Mouse (Mus musculus): ENCODE results near the gene RPS10-NUDT3. TPM values are rescaled to one million over a fixed set of nuclear protein-coding genes. Genes with fewer than 3 reads are reported as not detected.

RPS10-NUDT3 gene
- polyA plus RNA-seq, 1 experiment: not detected

- Histone ChIP-seq H3K27ac (replicated peaks; ENCODE audit: low read depth, low read length) (no peak overlapping the region), H3K4me1 (ENCODE audit: control insufficient read depth, insufficient read depth, insufficient read length, low read length) (peaks cover 11% of the 10 kb centered on the region), H3K4me3 (ENCODE audit: insufficient read depth, low read depth, low read length) (no peak overlapping the region)
These were observed 75.4 kb downstream of the RPS10-NUDT3 start for GRCm38 (mm10) chr17:27559596-27559995.

GRCm38 (mm10) chr17:27558845-27559244, 76.2 kb downstream of the RPS10-NUDT3 start:
- peaks cover 5% of the 10 kb centered on the region; the same call in 1 of the 2 replicates for H3K4me1 ChIP-seq (ENCODE audit: control insufficient read depth, insufficient read depth, insufficient read length, low read length)
- H3K27ac ChIP-seq (replicated peaks; ENCODE audit: low read depth, low read length): no peak overlapping the region
- no peak overlapping the region for H3K4me3 ChIP-seq (ENCODE audit: insufficient read depth, low read depth, low read length)

- no peak overlapping the region for H3K27ac ChIP-seq (replicated peaks; ENCODE audit: low read depth, low read length)
- H3K4me1 ChIP-seq (ENCODE audit: control insufficient read depth, insufficient read depth, insufficient read length, low read length): peaks cover 5% of the 10 kb centered on the region; the same call in 1 of the 2 replicates
- peak overlapping the region; percentile 81 for H3K4me3 ChIP-seq (ENCODE audit: insufficient read depth, low read depth, low read length)
These were observed 76.9 kb downstream of the RPS10-NUDT3 start for GRCm38 (mm10) chr17:27557927-27558661.

- H3K4me3 ChIP-seq (ENCODE audit: insufficient read depth, low read depth, low read length): peak overlapping the region; percentile 81
- peaks cover 5% of the 10 kb centered on the region; the same call in 1 of the 2 replicates for H3K4me1 ChIP-seq (ENCODE audit: control insufficient read depth, insufficient read depth, insufficient read length, low read length)
- H3K27ac ChIP-seq (replicated peaks; ENCODE audit: low read depth, low read length): no peak overlapping the region; the same call in 1 of the 2 replicates
These were observed 77.7 kb downstream of the RPS10-NUDT3 start for GRCm38 (mm10) chr17:27557181-27557926.

- Histone ChIP-seq H3K4me1 (ENCODE audit: control insufficient read depth, insufficient read depth, insufficient read length, low read length) (peaks cover 2% of the 10 kb centered on the region; the same call in 1 of the 2 replicates), H3K4me3 (ENCODE audit: insufficient read depth, low read depth, low read length) (peak within 1 kb of the TSS; percentile 81), H3K27ac (replicated peaks; ENCODE audit: low read depth, low read length) (peak within 1 kb of the TSS; percentile 71)
These were observed 78.6 kb downstream of the RPS10-NUDT3 start, which contains the start of gene Hmga1 for GRCm38 (mm10) chr17:27556315-27557011. Gene Hmga1 (plus strand): TSS chr17:27556497.

GRCm38 (mm10) chr17:27555512-27556172, 79.4 kb downstream of the RPS10-NUDT3 start:
- H3K27ac ChIP-seq (replicated peaks; ENCODE audit: low read depth, low read length): 0 out of 2 replicates have a peak overlapping the region, but pooled peaks have one; percentile 42
- peaks cover 2% of the 10 kb centered on the region; the same call in 1 of the 2 replicates for H3K4me1 ChIP-seq (ENCODE audit: control insufficient read depth, insufficient read depth, insufficient read length, low read length)
- peak overlapping the region; percentile 81 for H3K4me3 ChIP-seq (ENCODE audit: insufficient read depth, low read depth, low read length)

- H3K4me3 ChIP-seq (ENCODE audit: insufficient read depth, low read depth, low read length): peak overlapping the region; percentile 81
- no peak overlapping the region for H3K27ac ChIP-seq (replicated peaks; ENCODE audit: low read depth, low read length)
- H3K4me1 ChIP-seq (ENCODE audit: control insufficient read depth, insufficient read depth, insufficient read length, low read length): peaks cover 2% of the 10 kb centered on the region; the same call in 1 of the 2 replicates
These were observed 79.9 kb downstream of the RPS10-NUDT3 start for GRCm38 (mm10) chr17:27555075-27555511.

- peaks cover 2% of the 10 kb centered on the region; the same call in 1 of the 2 replicates for H3K4me1 ChIP-seq (ENCODE audit: control insufficient read depth, insufficient read depth, insufficient read length, low read length)
- H3K4me3 ChIP-seq (ENCODE audit: insufficient read depth, low read depth, low read length): no peak overlapping the region
- no peak overlapping the region for H3K27ac ChIP-seq (replicated peaks; ENCODE audit: low read depth, low read length)
These were observed 80.7 kb downstream of the RPS10-NUDT3 start for GRCm38 (mm10) chr17:27554062-27554960.

GRCm38 (mm10) chr17:27552215-27553201, 82.5 kb downstream of the RPS10-NUDT3 start:
- H3K4me3 ChIP-seq (ENCODE audit: insufficient read depth, low read depth, low read length): no peak overlapping the region

GRCm38 (mm10) chr17:27551393-27551940, 83.6 kb downstream of the RPS10-NUDT3 start:
- Histone ChIP-seq H3K4me1 (ENCODE audit: control insufficient read depth, insufficient read depth, insufficient read length, low read length) (peaks cover 9% of the 10 kb centered on the region), H3K27ac (replicated peaks; ENCODE audit: low read depth, low read length) (no peak overlapping the region), H3K4me3 (ENCODE audit: insufficient read depth, low read depth, low read length) (no peak overlapping the region)

More at GRCm38 (mm10) chr17:27552215-27553201, 82.5 kb downstream of the RPS10-NUDT3 start:
- peaks cover 3% of the 10 kb centered on the region for H3K4me1 ChIP-seq (ENCODE audit: control insufficient read depth, insufficient read depth, insufficient read length, low read length)
- H3K27ac ChIP-seq (replicated peaks; ENCODE audit: low read depth, low read length): no peak overlapping the region

GRCm38 (mm10) chr17:27549234-27549633, 85.8 kb downstream of the RPS10-NUDT3 start:
- H3K4me1 ChIP-seq (ENCODE audit: control insufficient read depth, insufficient read depth, insufficient read length, low read length): peaks cover 11% of the 10 kb centered on the region
- H3K27ac ChIP-seq (replicated peaks; ENCODE audit: low read depth, low read length): no peak overlapping the region
- H3K4me3 ChIP-seq (ENCODE audit: insufficient read depth, low read depth, low read length): no peak overlapping the region

GRCm38 (mm10) chr17:27547253-27547868, 87.7 kb downstream of the RPS10-NUDT3 start:
- Histone ChIP-seq H3K4me1 (ENCODE audit: control insufficient read depth, insufficient read depth, insufficient read length, low read length) (peaks cover 11% of the 10 kb centered on the region; the same call in 1 of the 2 replicates), H3K4me3 (ENCODE audit: insufficient read depth, low read depth, low read length) (no peak overlapping the region), H3K27ac (replicated peaks; ENCODE audit: low read depth, low read length) (no peak overlapping the region)
